Mouse (Mus musculus) brain, embryonic 18.5 days (tissue): Measurements from ENCODE around the gene Slc35a1.

Experiments
- DNase-seq: peaks from one replicate; pipeline ENCODE4 v3.0.0-alpha.2; 2012; ENCODE audit warnings: low read depth, low spot score

Slc35a1 gene

GRCm38 (mm10) chr4:34653179-34653578 lies 34.1 kb downstream of the Slc35a1 start:
- no peak for DNase-seq

GRCm38 (mm10) chr4:34644779-34645178 lies 42.5 kb downstream of the Slc35a1 start:
- DNase-seq = no peak

- no peak for DNase-seq
These were observed 46.5 kb downstream of the Slc35a1 start for GRCm38 (mm10) chr4:34640731-34641130.

- DNase-seq = no peak
These were observed 47.4 kb downstream of the Slc35a1 start for GRCm38 (mm10) chr4:34639745-34640364.

GRCm38 (mm10) chr4:34637851-34638250 lies 49.4 kb downstream of the Slc35a1 start:
- no peak for DNase-seq

- DNase-seq = no peak
These were observed 49.9 kb downstream of the Slc35a1 start for GRCm38 (mm10) chr4:34637386-34637785.

- DNase-seq = no peak
These were observed 51.2 kb downstream of the Slc35a1 start for GRCm38 (mm10) chr4:34636036-34636435.

- DNase-seq = no peak
These were observed 53.1 kb downstream of the Slc35a1 start for GRCm38 (mm10) chr4:34634129-34634528.

GRCm38 (mm10) chr4:34629956-34630355 lies 57.3 kb downstream of the Slc35a1 start:
- no peak for DNase-seq

GRCm38 (mm10) chr4:34626401-34626800 lies 60.8 kb downstream of the Slc35a1 start:
- no peak for DNase-seq

- DNase-seq = no peak
These were observed 61.7 kb downstream of the Slc35a1 start for GRCm38 (mm10) chr4:34625556-34625955.

GRCm38 (mm10) chr4:34616146-34616545 lies 71.1 kb downstream of the Slc35a1 start:
- DNase-seq = no peak

GRCm38 (mm10) chr4:34615303-34615702 lies 71.9 kb downstream of the Slc35a1 start:
- DNase-seq = no peak

GRCm38 (mm10) chr4:34614630-34615094 lies 72.6 kb downstream of the Slc35a1 start, which contains the start of the genes Orc3 and Rars2:
Gene Orc3, minus strand, starts transcription at chr4:34614944.
Gene Rars2, plus strand, starts transcription at chr4:34614957.
- peak; percentile 84 for DNase-seq

GRCm38 (mm10) chr4:34613571-34614145 lies 73.6 kb downstream of the Slc35a1 start:
- no peak for DNase-seq
